Mouse (Mus musculus): ENCODE data around the gene Rabl3. TPM values are rescaled to one million over a fixed set of nuclear protein-coding genes. Genes with fewer than 3 reads are reported as not detected.

Gene Rabl3
- polyA plus RNA-seq, 1 experiment from 2014 or later, result 31.0 TPM

DNA sequence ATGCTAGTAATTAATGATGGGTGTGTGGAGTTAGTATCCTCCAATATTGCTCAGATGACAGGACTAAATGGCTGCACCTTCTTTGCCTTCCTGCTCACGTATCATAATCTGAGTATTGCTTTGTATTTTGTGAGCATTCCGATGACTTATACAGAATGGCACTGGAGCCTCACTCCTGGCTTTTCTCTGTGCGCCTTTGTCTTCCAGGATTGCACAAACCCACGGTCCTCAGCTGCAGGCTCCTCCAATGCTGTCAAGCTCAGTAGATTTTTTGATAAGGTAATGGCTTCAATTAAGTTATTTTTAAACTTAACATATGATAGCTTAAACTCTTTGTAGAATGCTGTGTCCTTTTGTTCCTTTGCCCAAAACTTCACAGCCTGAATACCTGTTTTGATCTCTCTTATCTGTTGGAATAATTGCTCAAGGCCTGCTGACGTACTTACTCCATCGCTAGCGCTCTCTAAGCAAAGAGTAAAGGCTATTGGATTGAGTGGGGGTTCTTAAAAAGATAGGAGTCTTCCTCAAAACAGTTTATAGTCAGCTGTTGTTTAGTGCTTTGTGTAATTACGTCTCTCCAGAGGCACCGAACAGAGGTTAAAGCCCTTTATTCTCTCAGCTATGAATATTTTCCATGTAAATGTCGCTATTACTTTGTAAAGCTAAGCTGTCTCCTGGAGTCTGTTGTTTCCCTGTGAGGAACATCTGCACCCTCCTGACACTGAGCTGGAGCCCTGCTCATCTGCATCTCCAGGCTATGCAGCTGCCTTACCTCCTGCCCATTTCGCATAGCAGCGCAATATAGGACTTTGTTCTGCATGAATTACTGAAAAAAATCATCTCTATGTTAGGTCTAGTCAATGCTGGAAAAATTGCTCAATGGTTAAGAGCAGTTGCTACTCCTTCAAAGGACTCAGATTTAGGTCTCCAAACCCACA, 27.7 kb downstream of the Rabl3 start:
- WGBS, result 79% methylated on average over 12 of the region's 12 CpGs
- H3K4me3 ChIP-seq (ENCODE audit: low read length), result no peak overlapping the region
- H3K27ac ChIP-seq (ENCODE audit: low read length), result no peak overlapping the region
- H3K9me3 ChIP-seq (ENCODE audit: control insufficient read depth, low read length), result no peaks in the 10 kb centered on the region
- no peak for ATAC-seq
- no peak overlapping the region for H3K4me2 ChIP-seq (ENCODE audit: low read depth, low read length)
- no peaks in the 10 kb centered on the region for H3K4me1 ChIP-seq (ENCODE audit: control insufficient read depth, insufficient read depth, low read length)
- no peaks in the 10 kb centered on the region for H3K36me3 ChIP-seq (ENCODE audit: control insufficient read depth, insufficient read depth, low read length)
- H3K9ac ChIP-seq (ENCODE audit: low read depth, low read length), result no peak overlapping the region
- H3K27me3 ChIP-seq (replicated peaks; ENCODE audit: control insufficient read depth, insufficient read depth, low read length), result no peaks in the 10 kb centered on the region

DNA sequence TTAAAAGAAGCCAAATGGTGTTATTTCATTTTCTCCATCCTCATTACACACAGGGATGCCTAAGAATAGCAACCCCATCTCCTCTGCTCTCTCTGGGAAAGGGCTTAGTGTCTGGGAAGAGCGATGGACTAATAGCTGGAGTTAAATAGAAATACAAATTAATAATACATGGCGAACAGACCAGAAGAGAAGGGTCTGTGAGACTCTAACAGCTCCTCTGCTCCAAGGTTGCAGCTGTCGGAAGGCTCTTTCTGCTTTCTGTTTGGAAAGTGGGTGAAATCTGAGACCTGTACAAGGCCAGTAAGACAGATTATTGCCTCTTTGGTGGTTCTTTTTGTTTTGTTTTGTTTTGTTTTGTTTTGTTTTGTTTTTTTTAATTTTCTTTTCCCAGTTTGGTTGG, 31.9 kb downstream of the Rabl3 start:
- no peak overlapping the region for H3K4me3 ChIP-seq (ENCODE audit: low read length)
- no peak overlapping the region for H3K27ac ChIP-seq (ENCODE audit: low read length)
- no peak overlapping the region for H3K9ac ChIP-seq (ENCODE audit: low read depth, low read length)
- H3K9me3 ChIP-seq (ENCODE audit: control insufficient read depth, low read length), result no peaks in the 10 kb centered on the region
- no peak overlapping the region for H3K4me2 ChIP-seq (ENCODE audit: low read depth, low read length)
- no peaks in the 10 kb centered on the region for H3K27me3 ChIP-seq (replicated peaks; ENCODE audit: control insufficient read depth, insufficient read depth, low read length)
- WGBS, result 78% methylated on average over 3 of the region's 3 CpGs
- no peak for ATAC-seq
- H3K4me1 ChIP-seq (ENCODE audit: control insufficient read depth, insufficient read depth, low read length), result no peaks in the 10 kb centered on the region
- H3K36me3 ChIP-seq (ENCODE audit: control insufficient read depth, insufficient read depth, low read length), result no peaks in the 10 kb centered on the region

DNA sequence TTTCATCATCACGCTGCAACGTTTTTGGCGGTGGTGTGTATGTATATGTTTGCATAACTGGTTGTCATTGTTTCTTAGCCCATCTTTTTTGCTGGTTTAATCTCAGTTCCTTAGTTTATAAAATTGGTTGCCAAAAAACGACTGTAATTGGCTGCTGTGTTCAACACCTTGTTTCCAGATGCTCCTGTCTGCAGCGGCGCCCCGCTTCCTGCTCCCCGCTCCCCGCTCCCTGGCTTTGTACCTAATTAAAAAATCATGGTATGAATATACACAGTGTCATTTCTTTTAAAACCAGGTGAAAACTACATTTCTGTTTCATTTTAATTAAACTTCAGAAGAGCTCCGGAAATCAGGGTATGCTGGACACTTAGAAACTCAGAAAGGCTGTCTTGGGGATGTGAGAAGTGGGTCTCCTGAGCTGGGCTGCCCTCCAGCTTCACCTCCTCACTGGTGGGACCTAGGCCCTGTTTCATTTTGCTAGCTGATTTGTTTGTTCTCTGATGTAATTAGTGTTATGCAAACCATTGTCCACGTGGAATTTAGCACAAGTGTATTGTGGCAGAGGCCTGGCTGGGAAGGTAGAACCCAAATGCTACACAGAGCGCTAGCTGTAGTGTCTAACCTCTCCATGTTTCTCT, 32.6 kb downstream of the Rabl3 start:
- Histone ChIP-seq H3K9me3 (ENCODE audit: control insufficient read depth, low read length) (no peaks in the 10 kb centered on the region), H3K27ac (ENCODE audit: low read length) (no peak overlapping the region), H3K4me2 (ENCODE audit: low read depth, low read length) (no peak overlapping the region), H3K4me1 (ENCODE audit: control insufficient read depth, insufficient read depth, low read length) (no peaks in the 10 kb centered on the region), H3K9ac (ENCODE audit: low read depth, low read length) (no peak overlapping the region), H3K4me3 (ENCODE audit: low read length) (no peak overlapping the region), H3K27me3 (replicated peaks; ENCODE audit: control insufficient read depth, insufficient read depth, low read length) (no peaks in the 10 kb centered on the region), H3K36me3 (ENCODE audit: control insufficient read depth, insufficient read depth, low read length) (no peaks in the 10 kb centered on the region)
- ATAC-seq, result no peak
- 92% methylated on average over 12 of the region's 12 CpGs for WGBS

DNA sequence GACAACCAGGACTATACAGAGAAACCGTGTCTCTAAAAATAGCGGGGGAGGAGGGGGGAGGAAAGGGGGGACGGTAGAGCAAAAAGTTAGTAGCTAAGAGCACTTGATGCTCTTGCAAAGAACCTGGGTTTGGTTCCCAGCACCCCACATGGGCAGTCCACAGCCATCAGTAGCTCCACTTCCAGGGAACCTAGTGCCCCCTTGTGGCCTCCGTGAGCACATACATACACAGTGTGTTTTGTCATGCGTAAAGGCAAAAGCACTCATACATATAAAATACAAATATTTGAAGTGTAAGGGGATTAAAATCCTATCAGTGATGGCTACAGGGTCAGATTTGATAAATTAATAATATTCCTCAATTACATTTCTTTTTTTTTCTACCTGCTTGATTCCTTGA, 33.4 kb downstream of the Rabl3 start:
- no peak for ATAC-seq
- no peaks in the 10 kb centered on the region for H3K4me1 ChIP-seq (ENCODE audit: control insufficient read depth, insufficient read depth, low read length)
- 96% methylated on average over 5 of the region's 5 CpGs for WGBS
- no peak overlapping the region for H3K4me3 ChIP-seq (ENCODE audit: low read length)
- H3K27ac ChIP-seq (ENCODE audit: low read length), result no peak overlapping the region
- no peaks in the 10 kb centered on the region for H3K9me3 ChIP-seq (ENCODE audit: control insufficient read depth, low read length)
- no peaks in the 10 kb centered on the region for H3K27me3 ChIP-seq (replicated peaks; ENCODE audit: control insufficient read depth, insufficient read depth, low read length)
- H3K36me3 ChIP-seq (ENCODE audit: control insufficient read depth, insufficient read depth, low read length), result no peaks in the 10 kb centered on the region
- H3K9ac ChIP-seq (ENCODE audit: low read depth, low read length), result no peak overlapping the region
- H3K4me2 ChIP-seq (ENCODE audit: low read depth, low read length), result no peak overlapping the region

DNA sequence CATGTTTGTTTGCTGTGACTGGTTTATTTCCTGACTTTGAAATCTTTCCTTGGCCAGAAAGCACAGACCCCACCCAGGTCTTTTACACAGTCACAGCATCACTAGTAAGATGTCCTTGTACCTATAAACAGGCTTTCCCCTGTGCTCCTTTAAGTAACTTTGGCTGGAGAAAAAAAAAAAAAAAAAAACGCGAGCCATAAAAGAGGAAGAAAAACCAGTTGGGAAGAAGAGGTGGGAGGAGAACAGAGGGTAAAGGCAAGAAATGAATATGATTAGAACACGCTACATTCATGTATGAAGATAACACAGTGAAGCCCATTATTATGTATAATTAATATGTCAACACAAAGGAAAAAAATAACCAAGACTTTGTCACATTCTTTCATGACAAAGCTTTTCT, 35.6 kb downstream of the Rabl3 start:
- H3K27me3 ChIP-seq (replicated peaks; ENCODE audit: control insufficient read depth, insufficient read depth, low read length), result no peaks in the 10 kb centered on the region
- no peaks in the 10 kb centered on the region for H3K36me3 ChIP-seq (ENCODE audit: control insufficient read depth, insufficient read depth, low read length)
- ATAC-seq, result no peak
- H3K9ac ChIP-seq (ENCODE audit: low read depth, low read length), result no peak overlapping the region
- no peak overlapping the region for H3K4me3 ChIP-seq (ENCODE audit: low read length)
- no peak overlapping the region for H3K27ac ChIP-seq (ENCODE audit: low read length)
- no peak overlapping the region for H3K4me2 ChIP-seq (ENCODE audit: low read depth, low read length)
- H3K4me1 ChIP-seq (ENCODE audit: control insufficient read depth, insufficient read depth, low read length), result no peaks in the 10 kb centered on the region
- H3K9me3 ChIP-seq (ENCODE audit: control insufficient read depth, low read length), result no peaks in the 10 kb centered on the region
- 73% methylated on average over 3 of the region's 3 CpGs for WGBS

DNA sequence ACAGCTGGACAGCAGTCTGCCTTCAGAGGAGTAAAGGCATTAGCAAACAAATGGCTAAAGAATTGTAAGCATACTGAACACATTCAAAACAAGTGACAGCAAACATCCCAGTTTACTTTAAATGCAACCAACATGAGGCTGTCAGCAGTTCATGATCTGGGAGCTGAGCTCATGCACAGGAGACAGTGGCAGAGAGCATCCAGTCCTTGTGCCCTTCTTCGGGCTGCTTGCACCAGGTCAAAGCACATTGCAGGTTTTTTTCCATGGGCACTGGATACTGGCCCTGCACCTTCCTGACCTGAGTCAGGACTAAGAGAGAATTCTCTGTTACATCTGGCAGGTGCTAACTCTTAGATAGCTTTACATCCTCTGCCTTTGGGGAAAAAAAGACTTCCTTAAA, 39.9 kb downstream of the Rabl3 start:
- Histone ChIP-seq H3K27ac (ENCODE audit: low read length) (no peak overlapping the region), H3K9me3 (ENCODE audit: control insufficient read depth, low read length) (no peaks in the 10 kb centered on the region), H3K36me3 (ENCODE audit: control insufficient read depth, insufficient read depth, low read length) (no peaks in the 10 kb centered on the region), H3K4me3 (ENCODE audit: low read length) (no peak overlapping the region), H3K27me3 (replicated peaks; ENCODE audit: control insufficient read depth, insufficient read depth, low read length) (no peaks in the 10 kb centered on the region), H3K4me1 (ENCODE audit: control insufficient read depth, insufficient read depth, low read length) (peaks cover 8% of the 10 kb centered on the region; the same call in 1 of the 2 replicates), H3K9ac (ENCODE audit: low read depth, low read length) (no peak overlapping the region), H3K4me2 (ENCODE audit: low read depth, low read length) (no peak overlapping the region)
- WGBS, result 56% methylated on average over 1 of the region's 1 CpGs
- no peak for ATAC-seq

DNA sequence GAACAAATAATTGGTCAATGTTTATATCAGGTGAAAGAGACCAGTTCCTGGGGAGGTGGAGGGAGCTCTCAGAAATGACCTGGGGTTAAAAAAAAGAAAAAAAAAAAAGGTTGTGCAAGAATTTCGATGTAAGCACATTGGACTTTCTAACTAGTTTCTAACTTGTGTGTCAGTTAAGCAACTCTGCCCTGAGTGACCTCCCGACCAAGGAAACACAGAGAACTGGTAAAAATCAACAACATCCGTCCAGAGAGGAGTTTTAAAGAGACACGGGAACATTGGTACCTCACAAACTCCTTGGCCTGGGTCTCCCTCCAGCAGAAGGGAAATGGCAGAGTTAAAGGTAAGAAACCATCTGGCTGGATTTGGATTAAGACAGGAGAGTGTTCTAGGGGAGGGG, 40.3 kb downstream of the Rabl3 start, which contains the start of gene Hgd:
Gene Hgd, plus strand, starts transcription at position 160 of the 400 bp plus-strand sequence.
- no peak within 1 kb of the TSS for H3K4me2 ChIP-seq (ENCODE audit: low read depth, low read length)
- no peak within 1 kb of the TSS for H3K4me3 ChIP-seq (ENCODE audit: low read length)
- H3K9ac ChIP-seq (ENCODE audit: low read depth, low read length), result no peak within 1 kb of the TSS
- H3K36me3 ChIP-seq (ENCODE audit: control insufficient read depth, insufficient read depth, low read length), result no peaks in the 10 kb centered on the region
- WGBS, result 47% methylated on average over 4 of the region's 4 CpGs
- ATAC-seq, result no peak
- H3K27me3 ChIP-seq (replicated peaks; ENCODE audit: control insufficient read depth, insufficient read depth, low read length), result no peaks in the 10 kb centered on the region
- H3K9me3 ChIP-seq (ENCODE audit: control insufficient read depth, low read length), result no peaks in the 10 kb centered on the region
- H3K27ac ChIP-seq (ENCODE audit: low read length), result no peak within 1 kb of the TSS
- H3K4me1 ChIP-seq (ENCODE audit: control insufficient read depth, insufficient read depth, low read length), result peaks cover 8% of the 10 kb centered on the region; the same call in 1 of the 2 replicates

DNA sequence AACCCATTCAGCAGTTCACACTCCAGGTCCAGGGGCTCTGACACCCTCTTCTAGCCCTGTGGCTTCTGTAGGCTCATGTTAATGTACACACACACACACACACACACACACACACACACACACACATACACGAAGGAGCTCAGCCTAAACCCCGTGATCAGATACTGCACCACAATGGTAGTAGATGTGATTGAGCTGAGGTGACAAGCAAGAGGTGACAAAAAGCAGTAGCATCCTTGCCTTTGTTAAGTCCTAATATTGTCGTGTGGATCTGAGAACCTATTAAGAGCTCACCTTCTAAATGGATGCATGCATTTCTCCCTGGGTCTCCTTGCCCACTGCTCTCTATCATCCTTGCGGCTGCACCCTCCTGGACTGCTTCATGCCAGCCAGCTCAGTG, 41.0 kb downstream of the Rabl3 start:
- Histone ChIP-seq H3K4me1 (ENCODE audit: control insufficient read depth, insufficient read depth, low read length) (peaks cover 8% of the 10 kb centered on the region; the same call in 1 of the 2 replicates), H3K9me3 (ENCODE audit: control insufficient read depth, low read length) (no peaks in the 10 kb centered on the region), H3K9ac (ENCODE audit: low read depth, low read length) (no peak overlapping the region), H3K4me2 (ENCODE audit: low read depth, low read length) (no peak overlapping the region), H3K27ac (ENCODE audit: low read length) (no peak overlapping the region), H3K27me3 (replicated peaks; ENCODE audit: control insufficient read depth, insufficient read depth, low read length) (no peaks in the 10 kb centered on the region), H3K36me3 (ENCODE audit: control insufficient read depth, insufficient read depth, low read length) (no peaks in the 10 kb centered on the region), H3K4me3 (ENCODE audit: low read length) (no peak overlapping the region)
- ATAC-seq, result no peak
- WGBS, result 84% methylated on average over 4 of the region's 4 CpGs

DNA sequence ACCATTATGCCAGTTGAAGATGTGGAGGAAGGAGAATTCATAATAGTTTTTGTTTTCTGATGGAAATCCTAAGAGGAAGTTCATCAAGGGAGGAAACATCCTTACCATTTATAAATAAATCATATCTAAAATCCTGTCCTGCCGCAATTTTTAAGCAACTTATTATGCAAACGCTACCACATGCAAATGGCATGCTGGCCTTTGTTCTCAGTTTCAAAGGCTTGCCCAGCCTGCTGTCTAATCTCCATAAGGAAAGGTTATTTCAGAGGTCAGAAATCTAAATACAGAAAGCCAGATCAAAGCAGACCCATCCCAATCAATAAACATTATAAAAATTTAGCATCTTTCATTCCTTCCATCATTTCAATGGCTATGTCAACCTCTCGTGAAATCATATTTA, 42.2 kb downstream of the Rabl3 start:
- Histone ChIP-seq H3K9ac (ENCODE audit: low read depth, low read length) (no peak overlapping the region), H3K9me3 (ENCODE audit: control insufficient read depth, low read length) (no peaks in the 10 kb centered on the region), H3K4me2 (ENCODE audit: low read depth, low read length) (no peak overlapping the region), H3K36me3 (ENCODE audit: control insufficient read depth, insufficient read depth, low read length) (no peaks in the 10 kb centered on the region), H3K27me3 (replicated peaks; ENCODE audit: control insufficient read depth, insufficient read depth, low read length) (no peaks in the 10 kb centered on the region), H3K4me3 (ENCODE audit: low read length) (no peak overlapping the region), H3K27ac (ENCODE audit: low read length) (no peak overlapping the region), H3K4me1 (ENCODE audit: control insufficient read depth, insufficient read depth, low read length) (peaks cover 8% of the 10 kb centered on the region; the same call in 1 of the 2 replicates)
- 79% methylated on average over 3 of the region's 3 CpGs for WGBS
- no peak for ATAC-seq

Measured in intestine, embryonic 16.5 days (tissue).